Mouse (Mus musculus): ENCODE measurements around the gene Cep78.

Cep78 gene

DNA sequence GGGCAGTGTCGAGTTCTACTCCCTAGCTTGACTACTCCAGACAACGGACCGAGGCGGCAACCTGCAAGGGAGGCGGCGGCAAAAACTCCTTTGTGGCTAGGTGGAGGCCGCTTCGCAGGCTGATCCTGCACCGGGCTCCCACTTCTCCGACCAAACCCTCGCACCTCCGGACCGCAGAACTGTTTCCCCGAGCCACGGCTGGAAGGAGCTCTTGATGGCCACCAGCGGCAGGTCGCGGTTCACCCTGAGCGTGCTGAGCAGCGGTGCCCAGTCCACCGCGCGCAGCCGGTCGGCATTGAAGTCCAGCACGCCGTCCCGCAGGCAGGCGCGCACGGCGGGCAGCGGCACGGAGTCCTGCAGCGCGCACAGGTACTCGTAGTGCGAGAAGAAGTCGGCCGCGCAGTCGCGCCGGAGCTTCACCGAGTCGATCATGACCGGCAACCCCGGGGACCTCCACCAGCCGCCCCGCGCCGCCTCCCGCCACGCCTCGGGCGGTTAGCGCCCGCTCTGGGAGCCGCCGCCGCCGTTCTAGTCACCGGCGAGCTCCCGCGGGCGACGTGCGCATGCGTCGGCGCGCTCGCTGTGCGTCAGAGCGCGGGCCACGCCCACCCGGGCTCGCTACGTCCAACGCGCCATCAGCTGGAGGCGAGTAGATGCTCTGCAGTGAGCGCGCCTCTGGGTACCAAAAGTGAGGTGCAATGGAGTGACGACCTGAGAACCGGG is at the start of gene Cep78:
Gene Cep78 (minus strand): TSS at position 541 of the 723 bp plus-strand sequence.
- DNase-seq (ENCODE audit: low read depth, low spot score), result peak; percentile 78

DNA sequence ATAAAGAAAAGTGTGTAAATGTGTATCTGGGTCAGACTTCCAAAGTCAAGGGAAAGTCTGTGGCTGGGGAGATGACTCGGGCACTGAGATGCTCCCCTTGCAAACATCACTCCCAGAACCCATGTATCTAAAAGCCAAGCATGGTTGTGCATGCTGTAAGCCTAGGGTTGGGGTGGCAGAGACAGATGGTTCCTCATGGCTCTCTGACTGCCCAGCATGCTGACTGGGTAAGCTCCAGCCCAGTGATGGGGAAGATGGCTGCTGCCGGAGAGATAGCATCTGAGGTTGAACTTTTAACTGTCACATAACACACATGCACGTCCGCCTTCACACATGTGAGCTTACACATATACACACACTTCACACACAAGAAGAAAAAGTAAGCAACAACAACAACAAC is 46.5 kb upstream of the Cep78 start:
- DNase-seq (ENCODE audit: low read depth, low spot score), result no peak

DNA sequence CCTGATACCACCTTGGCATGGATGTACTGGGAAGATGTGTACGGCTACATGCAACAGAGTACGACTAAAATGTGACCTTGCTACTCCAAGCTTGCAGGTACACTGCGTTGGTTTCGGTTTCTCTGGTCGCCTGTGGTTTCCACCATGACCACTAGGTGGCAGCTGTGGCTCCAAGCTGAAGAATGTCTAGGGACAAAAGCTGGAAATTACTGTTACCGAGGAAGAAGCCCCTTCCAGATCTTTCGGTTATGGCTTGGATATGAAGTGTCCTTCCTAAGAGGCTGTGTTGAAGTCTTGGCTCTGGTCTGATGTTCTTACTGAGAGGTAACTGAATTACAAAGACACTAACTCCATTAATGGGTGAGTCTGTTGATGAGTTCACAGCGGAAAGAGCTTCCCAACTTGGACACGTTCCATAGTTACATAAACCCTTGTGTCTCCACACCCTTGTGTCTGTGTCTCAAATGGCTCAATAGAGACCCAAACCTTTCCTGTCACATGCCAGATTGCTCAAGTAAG is 44.5 kb upstream of the Cep78 start:
- peak; percentile 18 for DNase-seq (ENCODE audit: low read depth, low spot score)

DNA sequence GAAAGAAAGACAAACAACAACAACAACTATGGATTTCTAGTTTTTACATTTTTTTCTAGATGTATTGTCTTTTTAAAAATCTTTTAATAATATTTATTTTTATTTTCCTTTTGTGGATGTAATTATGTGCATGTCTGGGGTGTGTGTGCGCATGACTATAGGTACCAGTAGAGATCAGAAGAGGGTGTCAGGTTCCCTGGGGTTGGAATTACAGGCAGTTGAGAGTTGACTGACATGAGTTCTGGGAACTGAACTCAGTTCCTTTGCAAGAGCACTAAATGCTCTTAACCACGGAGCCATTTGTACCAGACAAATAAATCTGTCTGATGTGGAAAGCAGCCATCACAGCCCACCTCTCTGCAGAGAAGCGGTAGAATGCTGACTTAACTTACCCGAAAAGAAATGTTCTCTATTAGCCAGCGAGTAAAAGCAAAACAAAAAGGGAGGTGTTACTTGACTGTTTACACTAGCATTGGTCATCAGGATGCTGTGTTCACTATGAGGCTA is 44.0 kb upstream of the Cep78 start:
- DNase-seq (ENCODE audit: low read depth, low spot score), result no peak

DNA sequence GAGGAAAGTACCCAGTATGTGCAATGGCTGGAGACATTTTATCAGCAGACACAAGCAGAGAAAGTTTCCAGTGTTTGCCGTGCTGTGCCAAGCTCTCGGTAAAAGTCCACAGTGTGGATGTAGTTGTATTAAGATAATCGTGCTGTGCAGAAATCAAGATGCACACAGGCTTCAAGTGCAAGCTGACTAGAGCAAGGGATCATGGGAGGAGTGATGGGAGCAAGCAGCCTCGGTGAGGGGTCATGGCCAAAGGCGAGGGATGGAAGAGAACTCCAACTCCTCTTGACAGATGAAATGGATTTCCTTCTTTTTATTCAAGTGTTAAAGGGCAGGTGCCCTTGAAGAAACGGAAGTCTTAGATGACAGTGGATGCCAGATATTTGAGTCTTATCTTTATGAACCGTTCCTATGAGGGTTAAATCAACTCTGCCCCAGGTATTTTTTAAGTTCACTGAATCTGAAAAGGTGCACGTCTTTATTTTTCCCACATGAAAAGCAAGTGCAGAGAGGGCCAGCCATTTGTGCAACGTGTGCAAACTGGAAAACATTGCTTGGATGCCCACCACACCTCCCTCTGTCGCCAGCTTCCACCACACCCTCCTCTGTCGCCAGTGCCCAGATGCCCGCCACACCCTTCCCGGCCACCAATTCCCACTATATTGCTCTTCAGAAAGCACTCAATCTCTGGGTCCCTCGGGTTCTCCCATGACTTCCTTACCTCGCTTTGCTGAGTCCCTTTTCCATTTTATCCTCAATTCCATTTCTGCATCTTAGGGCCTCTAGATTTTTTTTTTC is 43.3 kb upstream of the Cep78 start:
- no peak for DNase-seq (ENCODE audit: low read depth, low spot score)

DNA sequence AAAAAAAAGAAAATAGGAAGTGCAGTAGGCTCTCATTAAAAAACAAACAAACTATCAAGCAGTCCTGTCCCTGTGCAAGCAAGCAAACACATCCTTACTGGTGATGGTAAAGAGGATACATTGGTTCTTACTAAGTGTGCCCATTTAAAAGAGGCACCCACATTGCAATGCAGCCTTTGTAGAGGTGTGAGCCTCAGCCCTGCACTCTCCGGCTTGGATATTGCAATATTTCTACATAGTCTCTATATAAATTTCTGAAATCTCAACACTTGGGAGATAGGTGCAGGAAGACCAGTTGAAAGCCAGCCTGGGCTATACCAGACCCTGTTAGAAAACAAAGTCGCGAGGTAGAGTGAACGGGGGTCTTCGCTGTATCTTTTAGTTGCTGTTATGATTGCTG is 41.5 kb upstream of the Cep78 start:
- DNase-seq (ENCODE audit: low read depth, low spot score), result no peak

DNA sequence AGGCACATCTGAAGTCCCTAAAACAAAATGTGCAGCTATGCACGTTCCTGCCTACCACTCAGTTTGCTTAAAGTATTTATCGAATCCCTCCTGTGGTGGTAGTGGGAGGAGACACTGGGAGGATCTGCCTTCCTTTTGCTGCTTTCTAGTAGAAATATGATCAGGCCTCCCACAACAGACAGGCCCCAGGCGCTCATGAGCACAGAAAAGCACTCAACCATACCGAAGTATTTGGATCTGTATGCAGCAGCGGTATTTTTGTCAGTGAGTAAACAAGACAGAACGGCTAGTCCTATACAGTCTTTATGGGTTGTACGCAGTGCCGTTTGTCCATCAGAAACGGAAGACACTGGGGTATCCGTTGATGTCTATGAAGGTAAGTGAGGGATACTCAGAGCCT is 37.4 kb upstream of the Cep78 start:
- DNase-seq (ENCODE audit: low read depth, low spot score), result no peak

DNA sequence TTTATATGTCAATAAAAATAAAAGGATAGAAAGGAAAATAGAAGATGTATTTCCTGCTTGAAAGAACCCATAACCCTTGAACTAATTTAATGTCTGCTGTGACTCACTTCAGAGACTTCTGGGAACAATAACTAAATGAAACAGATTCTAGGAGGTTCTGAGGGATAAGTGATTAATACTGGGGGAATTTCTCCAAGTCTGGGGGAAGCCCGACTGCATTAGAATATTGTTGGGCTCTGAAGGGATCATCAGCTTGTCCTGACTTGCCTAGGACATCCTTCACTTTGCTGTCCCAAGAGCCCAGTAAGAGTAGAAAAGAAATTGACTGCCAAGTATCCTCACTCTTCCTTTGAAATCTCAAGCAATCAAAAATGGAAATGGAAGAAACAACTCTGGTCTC is 31.4 kb upstream of the Cep78 start:
- no peak for DNase-seq (ENCODE audit: low read depth, low spot score)

DNA sequence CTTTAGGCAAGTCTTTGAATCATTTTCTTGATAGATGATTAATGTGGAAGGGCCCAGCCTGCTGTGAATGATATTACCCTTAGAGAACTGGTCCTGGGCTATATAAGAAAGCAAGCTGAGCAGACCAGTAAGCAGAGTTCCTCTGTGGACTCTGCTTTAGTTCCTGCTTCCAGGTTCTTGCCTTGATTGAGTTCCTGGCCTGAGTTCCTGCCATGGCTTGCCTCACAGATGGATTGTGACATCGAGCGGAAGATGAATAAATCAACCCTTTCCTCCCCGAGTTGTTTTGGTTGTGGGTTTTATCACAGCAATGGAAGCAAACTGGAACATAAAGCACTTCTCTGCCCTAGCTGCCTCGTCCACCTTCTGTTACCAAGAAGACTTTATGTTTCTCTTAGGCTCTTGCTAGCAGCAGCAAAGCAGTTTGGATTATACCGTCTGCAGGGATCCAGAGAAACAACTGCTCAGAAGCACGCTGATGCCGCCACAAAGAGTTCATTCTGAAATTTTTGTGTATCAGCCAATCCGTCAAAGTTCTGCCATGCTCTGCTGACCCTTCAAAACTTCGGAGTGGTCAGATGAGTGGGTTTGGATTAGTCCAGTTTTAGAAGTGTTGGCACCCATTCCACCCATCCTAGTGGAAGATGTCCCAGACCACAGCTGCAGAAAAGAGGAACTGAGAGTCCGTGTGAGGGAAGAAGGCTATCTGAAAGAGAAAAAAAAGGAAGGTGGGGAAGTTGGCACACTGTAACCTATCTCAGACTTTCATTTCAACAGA is 30.6 kb upstream of the Cep78 start:
- DNase-seq (ENCODE audit: low read depth, low spot score), result no peak

DNA sequence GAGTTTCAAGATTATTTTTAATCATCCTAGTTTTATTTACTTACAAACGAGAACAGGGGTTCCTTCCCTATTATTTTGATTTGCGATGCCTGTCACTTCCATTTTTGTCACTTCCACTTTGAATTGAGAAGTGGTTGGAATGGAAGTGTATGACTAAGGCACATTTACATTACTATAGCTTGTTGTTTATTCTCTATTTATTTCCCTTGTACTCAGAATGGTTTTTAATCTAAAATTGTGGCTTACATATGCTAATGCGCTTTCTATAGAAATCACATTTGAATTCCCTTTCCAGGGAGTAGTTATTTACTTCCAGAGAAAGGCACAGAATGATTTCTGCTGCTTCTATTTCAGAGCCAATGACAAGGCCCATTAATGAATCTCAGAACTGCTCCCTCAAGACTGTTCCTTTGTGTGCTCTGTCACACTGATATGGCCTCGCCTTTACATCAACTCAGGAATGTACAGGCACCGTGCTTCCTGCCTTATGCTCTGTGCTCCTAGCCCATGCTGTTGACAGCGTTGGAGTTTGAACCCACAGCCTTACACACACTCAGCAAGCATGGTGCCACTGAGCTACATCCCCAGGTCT is 25.1 kb upstream of the Cep78 start:
- DNase-seq (ENCODE audit: low read depth, low spot score), result no peak

DNA sequence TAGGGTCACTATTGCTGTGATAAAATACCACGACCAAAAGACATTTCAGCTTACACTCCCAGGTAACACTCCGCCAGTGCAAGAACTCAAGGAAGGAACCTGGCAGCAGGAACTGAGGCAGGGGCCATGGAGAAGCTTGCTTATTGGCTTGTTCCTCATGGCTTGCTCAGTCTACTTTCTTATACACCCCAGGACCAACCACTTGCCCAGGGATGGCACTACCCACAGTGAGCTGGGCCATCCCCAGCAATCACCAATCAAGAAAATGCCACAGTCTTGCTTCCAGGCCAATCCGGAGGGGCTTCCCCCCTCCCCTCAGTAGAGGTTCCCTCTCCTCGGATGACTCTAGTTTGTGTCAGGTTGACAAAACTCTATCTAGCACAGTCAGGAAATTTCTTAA is 24.3 kb upstream of the Cep78 start:
- no peak for DNase-seq (ENCODE audit: low read depth, low spot score)

DNA sequence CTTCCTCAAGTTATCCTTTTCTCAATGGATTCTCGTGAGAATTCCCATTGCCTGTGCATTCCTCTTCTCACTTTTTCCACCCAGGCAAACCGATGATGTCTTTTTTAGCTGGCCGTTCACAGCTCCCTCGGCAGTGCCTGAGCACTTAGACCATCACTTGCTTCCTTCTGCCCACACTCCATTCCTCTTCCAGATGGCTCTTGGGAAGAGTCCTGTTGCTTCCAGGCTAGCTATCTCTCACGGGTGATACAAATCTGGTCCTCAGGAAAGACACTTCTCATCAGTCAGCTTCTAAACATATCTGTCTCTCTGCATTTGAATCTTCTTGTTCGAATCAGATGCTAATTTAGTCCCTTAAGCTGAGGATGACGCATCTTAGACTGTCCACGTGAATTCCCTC is 22.3 kb upstream of the Cep78 start:
- DNase-seq (ENCODE audit: low read depth, low spot score), result no peak

DNA sequence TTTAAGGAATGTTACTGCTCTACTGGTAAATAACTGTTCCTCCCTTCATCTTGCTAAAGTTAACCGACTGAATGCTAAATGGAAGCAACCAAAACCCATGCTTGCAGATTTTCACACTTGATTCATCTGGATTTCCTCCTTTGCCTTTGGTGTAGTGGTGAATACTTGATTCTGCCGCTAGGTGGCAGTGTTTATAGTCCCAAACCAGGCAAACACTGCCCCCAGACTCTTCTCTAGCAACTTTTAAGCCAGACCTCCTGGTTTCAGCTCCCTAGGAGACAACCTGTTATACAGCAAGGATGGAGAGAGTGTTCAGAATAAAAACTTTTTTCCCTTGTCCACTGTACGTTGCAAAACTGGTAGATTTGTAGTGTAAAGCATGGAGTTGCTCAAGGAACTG is 13.4 kb upstream of the Cep78 start:
- peak; percentile 31 for DNase-seq (ENCODE audit: low read depth, low spot score)

DNA sequence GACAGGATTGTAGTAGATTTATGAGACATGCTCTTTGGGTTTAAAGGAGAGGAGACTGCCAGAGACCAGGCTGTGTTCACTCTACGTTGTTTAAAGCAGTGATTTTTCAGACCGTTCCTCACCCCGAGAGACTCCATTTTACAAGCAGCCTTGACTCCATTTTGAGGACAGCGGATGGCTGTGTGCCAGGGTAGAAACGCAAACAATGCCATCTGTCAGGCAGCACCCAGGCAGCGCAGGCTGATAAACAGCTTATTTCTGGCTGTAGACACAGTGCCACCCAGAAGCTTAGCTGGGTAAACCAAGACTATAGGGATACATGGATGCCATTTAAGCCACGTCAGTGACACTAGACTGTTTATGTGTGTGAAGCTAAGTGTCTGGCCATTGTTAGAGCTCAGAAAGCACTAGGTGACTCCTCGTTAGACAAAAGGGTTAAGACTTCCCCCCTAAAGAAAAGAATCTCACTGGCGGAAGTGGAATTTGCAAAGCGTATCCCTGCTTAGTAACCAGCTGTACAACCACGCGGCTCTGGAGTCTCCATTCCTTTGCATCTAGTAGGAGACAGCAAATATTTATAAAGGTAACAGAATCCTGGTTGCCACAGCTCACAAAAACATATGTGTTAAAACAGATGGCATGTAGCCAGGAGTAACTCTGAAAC is 12.2 kb upstream of the Cep78 start:
- no peak for DNase-seq (ENCODE audit: low read depth, low spot score)

DNA sequence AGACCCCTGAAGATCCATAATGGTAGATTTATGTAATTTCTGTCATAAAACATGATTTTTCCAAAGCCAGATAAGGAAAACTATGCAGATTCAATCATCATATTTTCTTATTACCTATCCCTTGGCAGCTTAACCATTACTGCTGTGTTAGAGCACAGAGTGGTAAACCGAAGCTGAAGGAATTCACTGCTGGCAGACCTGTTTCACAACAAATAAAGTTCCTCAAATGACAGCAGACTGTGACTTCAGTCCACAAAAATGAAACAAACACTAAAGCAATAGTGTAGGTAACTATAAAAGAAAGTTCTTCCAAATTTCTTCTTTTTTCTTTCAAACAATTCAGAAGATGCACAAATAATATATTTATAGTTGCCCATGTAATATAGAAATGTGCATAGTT is 5.3 kb upstream of the Cep78 start:
- DNase-seq (ENCODE audit: low read depth, low spot score), result no peak

DNA sequence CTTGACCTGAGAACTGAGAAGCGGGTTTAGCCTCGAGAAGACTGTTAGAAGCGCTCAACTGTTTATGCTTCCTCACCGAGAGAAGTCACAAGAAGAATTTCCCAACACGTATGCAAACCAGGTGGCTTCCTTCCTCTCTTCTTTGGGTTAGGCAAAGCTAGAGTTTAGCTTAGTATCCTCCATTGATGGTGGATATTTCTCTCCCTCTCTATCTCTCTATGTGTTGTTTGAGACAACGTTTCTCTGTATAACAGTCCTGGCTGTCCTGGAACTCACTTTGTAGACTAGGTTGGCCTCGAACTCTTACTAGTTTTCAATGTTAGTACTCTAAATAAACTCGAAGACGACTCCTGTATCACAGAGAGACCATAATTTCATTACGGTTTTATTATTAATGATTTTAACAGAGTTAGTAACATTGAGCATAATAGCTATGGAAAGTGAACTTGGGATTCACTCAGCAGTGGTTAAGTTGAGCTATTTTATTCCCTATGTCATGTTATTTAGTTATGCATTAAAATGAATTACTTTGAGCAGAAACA is 454 bp upstream of the Cep78 start:
- no peak for DNase-seq (ENCODE audit: low read depth, low spot score)

DNA sequence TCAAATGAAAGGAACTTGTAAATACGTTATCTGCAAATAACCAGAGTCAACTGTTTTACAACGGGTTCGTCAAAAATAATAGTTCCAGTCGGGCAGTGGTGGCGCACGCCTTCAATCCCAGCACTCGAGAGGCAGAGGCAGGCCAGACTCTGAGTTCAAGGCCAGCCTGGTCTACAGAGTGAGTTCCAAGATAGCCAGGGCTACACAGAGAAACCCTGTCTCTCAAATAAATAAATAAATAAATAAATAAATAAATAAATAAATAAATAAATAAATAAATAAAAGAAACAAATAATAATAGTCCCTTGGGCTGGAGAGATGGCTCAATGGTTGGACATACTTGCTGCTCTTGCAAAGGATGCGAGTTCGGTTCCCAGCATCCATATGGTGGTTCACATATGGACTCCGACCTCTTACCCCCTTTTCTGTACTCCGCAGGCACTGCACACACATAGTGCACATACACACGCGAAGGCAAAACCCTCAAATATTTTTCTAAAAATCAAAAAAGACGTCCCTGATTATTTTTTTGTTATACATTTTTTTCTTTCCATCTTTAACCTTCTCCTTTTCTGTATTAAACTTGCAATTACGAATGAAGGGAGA is 947 bp downstream of the Cep78 start:
- DNase-seq (ENCODE audit: low read depth, low spot score), result no peak

DNA sequence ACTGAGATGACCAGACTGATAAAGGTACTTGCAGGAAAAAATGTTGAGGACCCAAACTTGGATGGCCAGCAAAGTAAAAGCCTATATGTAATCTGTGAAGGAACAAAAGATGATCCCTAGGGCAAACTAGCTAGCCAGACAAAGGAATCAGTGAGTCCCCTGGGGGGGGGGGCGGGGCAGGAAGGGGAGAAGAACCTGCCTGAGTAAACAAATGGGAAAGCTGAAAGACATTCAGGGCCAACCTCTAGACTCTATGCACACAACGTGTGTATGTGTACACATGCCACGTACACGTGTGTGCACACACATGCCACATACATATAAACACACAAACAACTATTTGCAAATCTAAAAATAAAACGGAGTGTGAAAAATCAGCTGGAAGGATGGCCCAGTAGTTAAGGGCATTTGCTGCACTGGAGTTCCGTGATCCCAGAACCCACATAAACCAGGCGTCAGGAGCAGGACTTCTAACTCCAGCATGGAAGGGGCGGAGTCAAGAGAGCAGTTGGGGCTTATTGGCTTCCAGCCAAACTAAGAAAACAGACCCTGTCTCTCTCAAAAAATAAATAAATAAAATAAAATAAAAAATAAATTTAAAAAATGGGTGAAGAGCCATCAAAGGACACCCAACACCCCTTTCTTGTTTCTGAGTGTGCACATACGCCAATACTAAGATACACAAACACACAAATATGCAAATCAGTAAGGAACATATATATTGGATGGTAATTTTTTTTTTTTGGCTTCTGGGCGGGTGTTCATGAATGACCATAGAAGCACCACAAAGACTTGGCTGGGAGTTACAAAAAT is 1.7 kb downstream of the Cep78 start:
- DNase-seq (ENCODE audit: low read depth, low spot score), result no peak

DNA sequence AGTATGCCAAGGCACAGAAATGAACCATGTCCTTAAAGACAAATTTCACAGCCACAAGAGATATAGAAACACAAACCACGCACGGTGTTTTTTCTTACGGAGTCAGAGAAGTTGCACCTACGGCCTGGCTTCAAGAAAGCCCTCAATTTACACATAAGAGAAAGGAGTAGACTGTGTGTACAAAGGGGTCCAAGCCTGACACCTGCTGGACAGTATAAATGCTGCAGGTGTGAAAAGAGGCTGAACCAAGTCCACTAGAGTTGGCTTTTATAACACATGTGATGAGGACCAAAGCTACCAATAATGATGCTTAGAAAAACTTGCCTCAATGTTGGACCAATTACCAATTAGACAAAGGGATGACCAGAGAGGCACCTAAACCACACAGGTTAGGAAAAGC is 2.9 kb downstream of the Cep78 start:
- peak; percentile 47 for DNase-seq (ENCODE audit: low read depth, low spot score)

DNA sequence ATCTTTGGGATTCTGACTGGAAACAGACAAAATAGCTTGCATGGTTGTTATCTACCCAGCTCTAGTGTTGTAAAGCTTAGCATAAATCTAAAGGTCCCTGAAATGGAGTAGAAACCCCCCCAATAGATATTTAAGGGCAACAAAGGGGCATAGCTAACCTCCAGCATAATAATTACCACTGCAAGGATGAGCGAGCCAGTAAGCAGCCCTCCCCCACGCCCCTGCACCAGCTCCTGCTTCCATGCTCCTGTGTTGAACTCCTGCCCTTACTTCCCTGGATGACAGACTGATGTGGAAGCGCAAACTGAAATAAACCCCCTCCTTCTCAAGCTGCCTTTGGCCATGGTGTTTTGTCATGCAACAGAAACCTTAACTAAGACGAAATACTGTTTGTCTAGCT is 11.4 kb downstream of the Cep78 start:
- DNase-seq (ENCODE audit: low read depth, low spot score), result no peak

All from WW6 (cell line).